Mouse (Mus musculus) layer of hippocampus, adult 2 months (tissue): Measurements from ENCODE around the gene Map3k12. TPM values are rescaled to one million over a fixed set of nuclear protein-coding genes. Genes with fewer than 3 reads are reported as not detected.

Experiments
- DNase-seq, 2 experiments: peaks; one replicate each; pipeline ENCODE4 v3.0.0; 2022; ENCODE audit warnings: low spot score in 2 of 2
- H3K27ac ChIP-seq: fragments of 200-600 bp; 2 replicates; pipeline ENCODE4 v1.8.1; 2022
- H3K4me3 ChIP-seq: fragments of 200-600 bp; 2 replicates; pipeline ENCODE4 v1.8.1; 2022; ENCODE audit warnings: mild to moderate bottlenecking
- CTCF ChIP-seq: fragments of 200-600 bp; conservative IDR thresholded peaks from 2 replicates; pipeline ENCODE4 v1.8.1; 2022; ENCODE audit warnings: antibody characterized with exemption, mild to moderate bottlenecking, moderate library complexity
- total RNA-seq, 2 experiments: library from RNA; stranded (reverse); gene quantifications; 2 replicates each; pipeline ENCODE4 v1.2.3; 2021

The Map3k12 gene
- total RNA-seq, 2 experiments from 2014 or later = 95.0 to 99.9 TPM

- no peak for DNase-seq
- TF ChIP-seq CTCF = no peak
- Histone ChIP-seq H3K27ac (peak overlapping the region; percentile 85), H3K4me3 (peak overlapping the region; percentile 66)
Measured at GRCm38 (mm10) chr15:102459381-102459780, 57.5 kb downstream of the Map3k12 start.

- TF ChIP-seq CTCF = peak; percentile 81
- Histone ChIP-seq H3K4me3 (peak within 1 kb of the TSS; percentile 66), H3K27ac (peak within 1 kb of the TSS; percentile 85)
- DNase-seq = peak; percentile 83 to 91
Measured at GRCm38 (mm10) chr15:102458904-102459317, 58.0 kb downstream of the Map3k12 start, which contains the start of gene Prr13. TSS of gene Prr13 (plus strand) at chr15:102459028.

GRCm38 (mm10) chr15:102458050-102458736 lies 58.7 kb downstream of the Map3k12 start:
- Histone ChIP-seq H3K27ac (peak overlapping the region; percentile 85), H3K4me3 (peak overlapping the region; percentile 66)
- no peak for TF ChIP-seq CTCF
- no peak for DNase-seq

- peak; percentile 66 for TF ChIP-seq CTCF
- no peak overlapping the region for H3K27ac ChIP-seq
- DNase-seq = no peak
- no peak overlapping the region for H3K4me3 ChIP-seq
Measured at GRCm38 (mm10) chr15:102455993-102456392, 60.9 kb downstream of the Map3k12 start.

- DNase-seq = no peak
- no peak overlapping the region for H3K27ac ChIP-seq
Measured at GRCm38 (mm10) chr15:102451666-102452430, 65.0 kb downstream of the Map3k12 start.

GRCm38 (mm10) chr15:102450928-102451327 lies 65.9 kb downstream of the Map3k12 start:
- no peak for DNase-seq
- no peak overlapping the region for H3K4me3 ChIP-seq
- no peak for TF ChIP-seq CTCF
- no peak overlapping the region for H3K27ac ChIP-seq

More at GRCm38 (mm10) chr15:102451666-102452430, 65.0 kb downstream of the Map3k12 start:
- no peak overlapping the region for H3K4me3 ChIP-seq
- TF ChIP-seq CTCF = no peak

- DNase-seq = no peak
- Histone ChIP-seq H3K27ac (no peak overlapping the region), H3K4me3 (no peak overlapping the region)
- TF ChIP-seq CTCF = no peak
Measured at GRCm38 (mm10) chr15:102449366-102449765, 67.5 kb downstream of the Map3k12 start.

Other genes with a start within 250 kb of the Map3k12 start
- not detected for gene Gm9918, start 246.5 kb downstream of the Map3k12 start, total RNA-seq
- gene Mfsd5, start 237.6 kb downstream of the Map3k12 start, total RNA-seq = 10 to 100 TPM; 34.2 to 40.9 TPM
- gene Espl1, start 220.8 kb downstream of the Map3k12 start, total RNA-seq = 1 to 10 TPM; 1.7 to 2.1 TPM
- 100 to 1,000 TPM; 433 to 437 TPM for gene Pfdn5, start 190.9 kb downstream of the Map3k12 start, total RNA-seq
- 10 to 100 TPM; 61.0 to 70.2 TPM for gene Myg1, start 185.4 kb downstream of the Map3k12 start, total RNA-seq
- gene Aaas, start 166.3 kb downstream of the Map3k12 start, total RNA-seq = 10 to 100 TPM; 24.5 to 26.5 TPM
- under 1 TPM; 0.32 to 0.49 TPM for gene Sp7, start 149.9 kb downstream of the Map3k12 start, total RNA-seq
- gene Sp1, start 110.9 kb downstream of the Map3k12 start, total RNA-seq = 10 to 100 TPM; 23.1 to 33.0 TPM
- 1 to 10 TPM in 1 of 2 experiments, under 1 TPM in 1; 0.66 to 1.2 TPM for gene Amhr2, start 71.7 kb downstream of the Map3k12 start, total RNA-seq
- 10 to 100 TPM; 40.2 to 42.7 TPM for gene Prr13, start 58.0 kb downstream of the Map3k12 start, total RNA-seq
- 100 to 1,000 TPM; 496 to 505 TPM for gene Pcbp2, start 46.5 kb downstream of the Map3k12 start, total RNA-seq
- not detected for gene Gm10337, start 13.3 kb downstream of the Map3k12 start, total RNA-seq
- 10 to 100 TPM; 36.2 to 37.7 TPM for gene Tarbp2, start 1.1 kb upstream of the Map3k12 start, total RNA-seq
- 1 to 10 TPM; 5.5 TPM for gene Npff, start 7.9 kb upstream of the Map3k12 start, total RNA-seq
- not detected for gene Gm28047, start 108.0 kb upstream of the Map3k12 start, total RNA-seq
- 10 to 100 TPM; 45.5 to 46.4 TPM for gene Atf7, start 108.4 kb upstream of the Map3k12 start, total RNA-seq
- gene Atp5g2, start 155.3 kb upstream of the Map3k12 start, total RNA-seq = 10 to 100 TPM; 11.0 to 11.5 TPM
- gene Calcoco1, start 205.1 kb upstream of the Map3k12 start, total RNA-seq = 10 to 100 TPM; 95.4 to 96.9 TPM